Mouse (Mus musculus) liver, adult 2 months (tissue): ENCODE results near the gene Serpinb6c. TPM values are rescaled to one million over a fixed set of nuclear protein-coding genes. Genes with fewer than 3 reads are reported as not detected.

ENCODE experiments used
- DNase-seq: peaks from one replicate; pipeline ENCODE4 v3.0.0-alpha.2; 2011; ENCODE audit warnings: low read depth, low spot score; ENCODE audit errors: extremely low read depth
- H3K27ac ChIP-seq: fragments of 200-500 bp; replicated peaks from 2 replicates; pipeline ENCODE4 v1.5.1; 2012; ENCODE audit warnings: low read depth, mild to moderate bottlenecking, control low read depth, inconsistent platforms, low read length; ENCODE audit not compliant: insufficient read depth
- H3K27me3 ChIP-seq: fragments of 200-500 bp; 2 replicates; pipeline ENCODE4 v1.6.1; 2012; ENCODE audit warnings: mild to moderate bottlenecking, moderate library complexity, low read length, inconsistent platforms; ENCODE audit not compliant: control insufficient read depth, insufficient read depth
- H3K36me3 ChIP-seq: fragments of 200-500 bp; 2 replicates; pipeline ENCODE4 v1.6.1; 2012; ENCODE audit warnings: low read length, inconsistent platforms; ENCODE audit not compliant: control insufficient read depth, insufficient read depth
- H3K4me1 ChIP-seq: fragments of 200-500 bp; 2 replicates; pipeline ENCODE4 v1.6.1; 2011; ENCODE audit warnings: low read length; ENCODE audit not compliant: control insufficient read depth, insufficient read depth
- H3K4me3 ChIP-seq: fragments of 200-500 bp; 2 replicates; pipeline ENCODE4 v1.5.1; 2011; ENCODE audit warnings: low read depth, mild to moderate bottlenecking, control low read depth, low read length, moderate library complexity; ENCODE audit not compliant: insufficient read depth
- H3K79me2 ChIP-seq: fragments of 200-500 bp; 2 replicates; pipeline ENCODE4 v1.6.1; 2012; ENCODE audit warnings: inconsistent platforms, mild to moderate bottlenecking, low read length, moderate library complexity; ENCODE audit not compliant: control insufficient read depth, insufficient read depth
- H3K9ac ChIP-seq: fragments of 200-500 bp; 2 replicates; pipeline ENCODE4 v1.6.1; 2012; ENCODE audit warnings: low read depth, mild to moderate bottlenecking, control low read depth, inconsistent platforms, low read length
- CTCF ChIP-seq: fragments of 200-500 bp; IDR thresholded peaks from 2 replicates; pipeline ENCODE4 v1.5.1; 2011; ENCODE audit warnings: low read depth, low read length, control low read depth
- POLR2A ChIP-seq: fragments of 200-500 bp; IDR thresholded peaks from 2 replicates; pipeline ENCODE4 v1.6.1; 2011; ENCODE audit warnings: low read length, control low read depth; ENCODE audit not compliant: insufficient read depth; ENCODE audit errors: extremely low read depth
- WGBS: fragments of 180-500 bp; shearing (Covaris S2); methylation state at CpG from one replicate; pipeline ENCODE4 v1.1.7; 2018; 5-methylcytosine and 5-hydroxymethylcytosine counted together
- polyA plus RNA-seq: library from polyadenylated mRNA; depleted of rRNA; stranded (reverse); fragments of >200 nt; gene quantifications from 2 replicates; pipeline ENCODE4 v1.2.3, GENCODE M21; 2012
- total RNA-seq: library from RNA; depleted of rRNA; stranded (reverse); fragments of >200 nt; gene quantifications from 2 replicates; pipeline ENCODE4 v1.2.3, GENCODE M21; 2014

Gene Serpinb6c
- total and polyA plus RNA-seq, 2 experiments = 0.18 TPM; not detected in 1

DNA sequence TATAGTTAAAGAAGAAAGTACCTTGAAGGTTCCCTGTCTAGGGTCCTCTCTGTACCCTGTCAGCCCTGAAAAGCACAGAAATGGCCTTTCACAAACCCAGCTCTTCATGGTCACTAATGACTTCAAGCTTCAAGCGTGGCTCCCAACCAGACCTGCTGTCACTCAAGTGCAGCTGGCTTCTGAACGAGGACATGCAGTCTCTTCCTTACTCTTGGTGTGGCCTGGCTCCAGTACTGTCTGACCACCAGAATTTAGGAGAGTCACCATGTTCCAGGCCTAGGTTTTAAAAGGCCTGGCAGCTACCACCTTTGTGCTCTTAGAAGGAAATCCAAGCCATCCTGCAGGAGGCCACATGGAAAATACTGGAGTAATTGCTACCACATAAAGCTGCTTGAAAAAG is 24.8 kb upstream of the Serpinb6c start:
- H3K9ac ChIP-seq = no peak overlapping the region
- 87% methylated on average over 2 of the region's 2 CpGs for WGBS
- no peaks in the 10 kb centered on the region for H3K27me3 ChIP-seq
- H3K4me3 ChIP-seq = no peak overlapping the region
- no peaks in the 10 kb centered on the region; the same call in none of the 2 replicates for H3K36me3 ChIP-seq
- no peaks in the 10 kb centered on the region; the same call in 1 of the 2 replicates for H3K79me2 ChIP-seq
- DNase-seq = no peak
- TF ChIP-seq POLR2A = no peak
- TF ChIP-seq CTCF = no peak
- H3K27ac ChIP-seq = no peak overlapping the region
- H3K4me1 ChIP-seq = peaks cover 6% of the 10 kb centered on the region

DNA sequence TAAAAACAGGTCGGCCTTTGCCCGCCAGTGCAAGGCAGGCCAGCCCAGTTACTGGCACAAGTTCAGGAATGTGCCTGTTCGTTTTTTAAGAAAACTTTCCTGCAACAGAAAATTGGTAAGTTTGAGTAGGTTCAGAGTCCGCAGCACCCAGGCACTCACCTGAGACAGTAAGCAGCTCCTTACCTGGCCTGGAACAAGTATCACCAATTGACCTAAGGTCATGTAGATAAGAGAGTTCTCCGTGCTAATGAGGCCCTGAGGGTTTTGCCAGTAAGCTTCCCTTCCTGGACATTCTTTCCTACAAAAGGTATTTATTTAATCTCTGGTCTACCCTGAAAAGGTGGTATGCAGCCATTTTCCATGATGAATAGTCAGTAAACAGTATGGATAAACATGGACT is 16.2 kb upstream of the Serpinb6c start:
- TF ChIP-seq CTCF (no peak), POLR2A (no peak)
- Histone ChIP-seq H3K27me3 (no peaks in the 10 kb centered on the region), H3K4me3 (no peak overlapping the region), H3K4me1 (no peaks in the 10 kb centered on the region), H3K9ac (no peak overlapping the region), H3K36me3 (peaks cover 10% of the 10 kb centered on the region), H3K79me2 (no peaks in the 10 kb centered on the region), H3K27ac (no peak overlapping the region)
- no peak for DNase-seq
- 67% methylated on average over 5 of the region's 5 CpGs for WGBS

DNA sequence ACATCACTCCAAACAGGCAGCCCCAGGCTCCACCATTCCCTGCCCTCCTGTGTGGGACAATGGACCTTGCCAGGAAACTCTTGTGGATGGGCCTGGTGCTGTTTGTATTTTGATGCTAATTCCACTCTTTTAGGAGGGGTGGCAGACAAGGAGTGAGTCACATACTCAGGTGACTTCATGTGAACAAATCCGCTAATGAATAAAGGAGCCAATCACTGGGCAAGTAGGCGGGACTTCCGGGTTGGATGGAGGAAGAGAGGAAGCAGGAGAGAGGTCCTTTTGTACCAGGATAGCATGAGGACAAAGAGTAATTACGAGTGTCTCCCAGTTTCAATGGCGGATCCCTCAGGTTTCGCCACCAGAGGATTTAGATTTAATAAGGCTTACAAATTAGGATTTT is 15.5 kb upstream of the Serpinb6c start:
- no peaks in the 10 kb centered on the region for H3K27me3 ChIP-seq
- no peak overlapping the region for H3K4me3 ChIP-seq
- TF ChIP-seq POLR2A (no peak), CTCF (no peak)
- no peaks in the 10 kb centered on the region for H3K79me2 ChIP-seq
- peaks cover 11% of the 10 kb centered on the region for H3K36me3 ChIP-seq
- WGBS = 95% methylated on average over 6 of the region's 6 CpGs
- no peaks in the 10 kb centered on the region for H3K4me1 ChIP-seq
- H3K27ac ChIP-seq = no peak overlapping the region
- H3K9ac ChIP-seq = no peak overlapping the region
- no peak for DNase-seq

DNA sequence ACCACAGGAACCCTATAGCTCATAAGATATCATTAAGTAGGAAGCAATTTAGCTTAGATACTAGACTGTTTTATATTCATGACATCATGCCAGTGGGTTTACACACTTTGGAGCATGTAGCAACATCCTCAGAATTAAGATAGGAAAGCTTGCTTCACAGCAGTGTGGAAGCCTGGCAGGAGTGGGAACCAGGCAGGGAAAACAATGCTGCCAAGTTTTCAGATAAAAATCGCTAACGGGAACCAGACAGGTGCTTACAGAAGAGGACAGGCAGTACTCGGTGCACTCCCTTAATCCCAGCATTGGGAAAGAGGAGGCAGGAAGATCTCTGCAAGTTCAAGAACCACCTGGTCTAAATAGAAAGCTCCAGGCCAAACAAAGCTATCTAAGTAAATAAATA is 1.3 kb upstream of the Serpinb6c start:
- H3K79me2 ChIP-seq = no peaks in the 10 kb centered on the region
- H3K36me3 ChIP-seq = no peaks in the 10 kb centered on the region
- H3K27ac ChIP-seq = no peak overlapping the region
- WGBS = 50% methylated on average over 3 of the region's 3 CpGs
- no peak overlapping the region for H3K9ac ChIP-seq
- H3K4me3 ChIP-seq = no peak overlapping the region
- TF ChIP-seq CTCF = no peak
- no peak for TF ChIP-seq POLR2A
- no peak for DNase-seq
- no peaks in the 10 kb centered on the region for H3K27me3 ChIP-seq
- H3K4me1 ChIP-seq = no peaks in the 10 kb centered on the region

DNA sequence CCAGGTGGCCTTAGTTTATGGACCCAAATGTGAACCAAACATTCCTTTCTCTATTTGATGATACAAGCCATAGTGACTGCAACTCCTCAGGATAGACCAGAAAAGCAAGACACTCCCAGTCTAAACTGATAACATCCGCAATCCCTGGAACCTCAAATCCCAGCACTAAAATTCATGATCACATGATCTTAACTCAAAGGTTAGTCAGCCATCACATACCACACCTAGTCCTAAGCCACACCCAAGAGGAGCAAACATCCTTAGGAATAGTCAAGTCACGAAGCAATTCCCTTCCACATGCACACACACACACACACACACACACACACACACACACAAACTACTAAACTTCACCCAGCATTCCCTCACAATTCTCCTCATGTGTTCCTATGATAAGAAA is 2.2 kb downstream of the Serpinb6c start:
- DNase-seq = no peak
- Histone ChIP-seq H3K9ac (no peak overlapping the region), H3K27me3 (no peaks in the 10 kb centered on the region), H3K4me1 (no peaks in the 10 kb centered on the region), H3K4me3 (no peak overlapping the region), H3K36me3 (no peaks in the 10 kb centered on the region), H3K27ac (no peak overlapping the region), H3K79me2 (no peaks in the 10 kb centered on the region)
- TF ChIP-seq CTCF (no peak), POLR2A (no peak)
- 87% methylated on average over 2 of the region's 2 CpGs for WGBS

DNA sequence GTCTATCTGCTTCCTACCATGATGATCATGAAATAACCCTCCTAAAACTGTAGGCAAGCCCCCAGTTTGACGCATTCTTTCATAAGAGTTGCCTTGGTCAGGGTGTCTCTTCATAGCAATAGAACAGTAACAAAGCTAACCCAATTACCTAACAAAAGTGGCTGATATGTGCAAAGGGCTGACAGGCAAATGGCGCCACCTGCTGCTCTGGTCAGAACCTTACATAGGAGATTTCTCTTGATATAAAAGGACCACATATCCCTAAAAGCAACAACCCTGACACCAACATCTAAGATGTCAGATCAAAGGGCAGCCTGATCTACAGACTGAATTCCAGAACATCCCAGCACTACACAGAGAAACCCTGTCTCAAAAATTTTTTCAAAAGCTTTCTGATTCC is 11.3 kb downstream of the Serpinb6c start:
- Histone ChIP-seq H3K27ac (no peak overlapping the region), H3K9ac (no peak overlapping the region), H3K4me3 (no peak overlapping the region), H3K27me3 (no peaks in the 10 kb centered on the region), H3K79me2 (no peaks in the 10 kb centered on the region), H3K36me3 (no peaks in the 10 kb centered on the region), H3K4me1 (no peaks in the 10 kb centered on the region)
- TF ChIP-seq POLR2A (no peak), CTCF (peak; percentile 63)
- WGBS = 48% methylated on average over 2 of the region's 2 CpGs
- DNase-seq = peak; percentile 12
